Mouse (Mus musculus) spleen, adult 12 weeks (tissue): ENCODE data around the gene Zbtb7a.

ENCODE experiments used
- DNase-seq: peaks from one replicate; pipeline ENCODE4 v3.0.0; 2022; ENCODE audit warnings: low spot score

Gene Zbtb7a

DNA sequence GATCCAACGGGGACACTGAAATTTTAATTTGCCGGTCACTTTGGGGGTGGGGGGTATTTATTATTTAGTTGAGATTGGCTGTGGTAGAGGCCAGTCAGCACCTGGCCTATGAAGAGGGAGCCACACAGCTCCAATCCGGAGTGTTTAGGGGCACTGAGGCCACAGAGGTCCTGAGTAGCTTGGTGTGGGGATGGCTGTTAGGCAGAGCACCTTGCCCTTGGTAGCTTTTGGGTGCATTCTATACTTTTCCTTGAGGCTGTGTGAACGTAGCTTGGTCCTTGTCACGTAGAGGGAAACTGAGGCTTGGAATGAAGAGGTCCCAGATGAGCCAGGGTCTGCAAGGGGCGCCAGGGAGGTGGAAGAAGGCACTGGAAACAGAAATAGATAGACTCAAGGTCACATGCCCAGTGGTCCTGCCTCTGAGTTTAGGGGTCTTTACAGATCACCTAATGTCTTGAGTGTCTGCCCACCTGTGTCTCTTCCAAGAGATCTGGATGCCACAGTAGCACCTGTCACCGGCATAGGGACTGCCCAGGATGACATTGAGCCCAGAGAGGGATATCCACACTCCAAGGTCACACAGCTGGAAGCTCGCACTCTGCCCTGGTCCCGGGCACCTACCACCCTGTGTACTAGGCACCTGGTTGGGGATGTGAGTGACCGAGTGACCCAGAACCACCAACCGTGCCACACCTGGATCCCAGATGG, 4.0 kb downstream of the Zbtb7a start:
- no peak for DNase-seq

DNA sequence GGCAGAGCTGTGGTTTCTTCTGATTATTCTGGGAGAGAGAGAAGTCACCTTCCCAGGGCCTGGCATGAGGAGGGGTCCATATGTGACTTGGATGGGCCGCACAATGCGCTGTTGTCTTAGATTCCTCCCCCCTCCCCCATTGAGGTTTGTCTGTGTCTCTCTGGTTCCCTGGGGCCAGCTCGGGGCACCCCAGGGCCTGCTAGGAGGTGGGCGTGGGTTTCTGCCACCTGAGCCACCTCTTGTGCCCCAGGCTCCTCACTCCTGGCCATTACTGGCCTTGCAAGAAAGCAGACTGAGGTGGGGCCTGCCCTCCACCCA, 4.5 kb downstream of the Zbtb7a start:
- no peak for DNase-seq

DNA sequence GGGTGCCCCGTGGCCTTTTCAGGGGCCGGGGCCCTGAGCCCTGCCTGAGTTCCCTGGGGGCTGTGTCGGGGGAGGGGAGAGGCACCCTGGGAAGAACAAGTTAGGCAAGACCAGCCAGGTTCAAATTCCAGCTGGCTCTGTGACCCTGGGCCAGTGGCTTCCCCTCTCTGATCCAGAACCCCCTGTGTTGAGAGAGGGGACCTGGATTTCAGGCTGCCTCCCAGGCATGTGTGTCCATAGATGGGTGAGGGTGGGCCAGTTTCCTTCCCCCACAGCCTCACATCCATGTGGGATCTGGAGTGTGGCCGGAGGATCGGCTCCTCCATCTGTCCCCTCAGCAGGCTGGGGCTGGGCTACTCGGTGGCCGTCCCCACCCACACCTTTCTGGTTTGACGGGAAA, 5.0 kb downstream of the Zbtb7a start:
- no peak for DNase-seq

DNA sequence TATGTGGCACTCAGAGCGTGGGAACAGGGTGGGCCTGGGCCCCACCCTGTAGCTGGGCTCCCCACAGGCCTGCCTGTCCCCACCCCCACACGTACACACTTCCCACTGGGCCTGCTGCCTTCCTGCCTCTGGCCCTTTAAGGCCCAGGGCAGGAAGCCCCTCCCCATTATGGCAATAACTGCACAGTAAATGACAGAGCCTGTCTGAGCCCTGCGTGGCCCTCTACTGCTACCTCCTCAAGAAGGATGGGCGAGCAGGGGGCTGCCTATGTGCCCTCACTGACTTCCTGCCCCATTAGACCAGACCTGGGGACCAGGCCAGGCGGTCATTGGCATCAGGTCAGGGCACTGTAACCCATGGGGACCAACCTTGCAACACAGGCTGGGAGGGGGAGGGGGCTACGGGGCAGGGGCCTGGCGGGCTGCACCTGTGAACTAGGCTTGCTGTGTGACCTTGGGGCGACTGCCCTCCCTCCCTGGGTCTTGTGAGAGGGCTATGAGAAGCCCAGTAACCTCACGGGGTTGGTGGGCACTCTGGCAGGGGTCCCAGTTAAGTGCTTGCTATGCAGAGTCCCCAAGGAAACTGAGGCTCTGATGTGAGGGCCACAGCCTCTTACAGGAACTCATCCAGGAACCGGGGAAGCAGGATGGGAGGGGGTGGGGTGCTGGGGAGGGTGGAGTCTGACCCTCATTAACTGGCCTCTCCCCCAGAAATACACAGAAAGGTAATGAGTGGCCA, 5.9 kb downstream of the Zbtb7a start:
- DNase-seq: no peak

DNA sequence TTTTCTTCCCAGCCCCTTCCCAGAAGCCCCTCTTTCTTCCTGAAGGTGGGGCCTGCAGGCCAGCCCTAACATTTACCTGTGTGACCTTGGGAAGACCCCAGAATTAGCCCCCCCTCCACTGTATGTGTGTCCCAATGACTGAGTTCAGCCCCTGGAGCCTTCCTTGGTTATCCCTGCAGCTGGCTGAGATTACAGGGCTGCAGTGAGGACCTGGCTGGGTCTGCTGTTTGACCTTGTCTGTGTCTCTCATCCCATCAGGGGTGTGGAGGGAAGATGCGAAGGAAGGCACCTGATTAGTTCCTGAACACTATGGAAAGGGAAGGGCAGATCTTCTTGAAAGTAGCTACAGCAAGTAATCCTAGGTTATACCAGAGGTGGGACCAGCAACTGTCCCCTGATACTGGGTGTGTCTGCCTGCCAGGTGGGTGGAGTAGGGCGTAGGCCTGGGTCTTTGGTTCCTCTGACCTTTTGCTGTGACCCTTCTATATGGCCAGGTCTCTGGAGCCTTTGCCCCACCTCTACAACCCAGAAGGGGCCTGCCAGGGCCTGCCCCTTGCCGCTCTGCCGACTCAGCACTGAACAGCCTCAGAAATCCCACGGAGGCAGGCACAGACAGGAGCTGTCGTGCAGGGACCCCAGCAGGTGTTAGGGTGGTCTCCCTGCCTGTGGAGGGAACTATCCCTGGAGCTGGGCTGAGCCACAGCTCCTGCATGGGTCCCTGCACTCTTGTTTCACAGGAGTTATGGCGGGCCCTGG, 6.6 kb downstream of the Zbtb7a start:
- DNase-seq: no peak

DNA sequence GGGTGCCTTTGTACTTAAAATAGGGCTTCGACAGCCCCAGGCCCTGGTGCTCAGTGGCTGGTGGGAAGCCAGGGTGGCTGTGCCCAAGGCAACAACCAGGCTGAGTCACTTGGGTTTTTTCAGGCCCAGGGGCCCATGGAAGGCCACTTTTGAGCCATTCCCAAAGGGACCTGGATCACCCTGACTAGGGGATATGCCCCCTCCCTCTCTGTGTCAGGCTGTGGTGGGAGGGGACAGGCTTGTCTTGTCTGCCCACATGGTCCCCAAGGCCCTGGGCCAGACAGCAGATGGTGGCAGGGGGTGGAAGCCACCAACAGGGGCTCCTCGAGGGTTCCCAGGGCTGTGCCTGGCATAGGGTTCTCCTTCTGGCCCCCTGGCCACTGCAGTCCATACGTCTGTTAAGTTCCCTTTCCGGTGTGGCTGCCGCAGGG, 7.5 kb downstream of the Zbtb7a start:
- no peak for DNase-seq

DNA sequence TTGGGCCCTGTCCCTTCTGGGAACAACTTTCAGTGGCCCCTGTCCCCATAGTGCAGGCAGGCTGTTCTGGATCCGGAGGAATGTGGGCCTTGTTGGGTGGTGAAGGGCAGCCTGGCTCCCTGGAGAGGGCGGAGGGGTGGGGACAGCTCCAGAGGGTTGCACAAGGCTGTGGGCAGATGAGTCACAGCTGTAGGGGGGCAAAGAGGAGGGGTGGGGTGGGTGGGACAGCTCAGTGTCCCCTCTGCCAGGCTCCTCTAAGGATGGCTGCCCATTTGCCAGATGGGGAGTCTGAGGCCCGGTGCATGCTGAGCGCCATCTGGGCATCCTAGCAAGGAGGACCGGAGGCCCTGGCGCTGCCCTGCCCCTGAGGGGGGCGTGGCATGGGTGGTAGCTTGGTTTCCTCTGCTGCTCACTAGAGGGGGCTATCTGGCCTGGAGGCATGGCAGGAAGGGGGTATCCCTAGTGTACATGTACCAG, 8.2 kb downstream of the Zbtb7a start:
- no peak for DNase-seq

DNA sequence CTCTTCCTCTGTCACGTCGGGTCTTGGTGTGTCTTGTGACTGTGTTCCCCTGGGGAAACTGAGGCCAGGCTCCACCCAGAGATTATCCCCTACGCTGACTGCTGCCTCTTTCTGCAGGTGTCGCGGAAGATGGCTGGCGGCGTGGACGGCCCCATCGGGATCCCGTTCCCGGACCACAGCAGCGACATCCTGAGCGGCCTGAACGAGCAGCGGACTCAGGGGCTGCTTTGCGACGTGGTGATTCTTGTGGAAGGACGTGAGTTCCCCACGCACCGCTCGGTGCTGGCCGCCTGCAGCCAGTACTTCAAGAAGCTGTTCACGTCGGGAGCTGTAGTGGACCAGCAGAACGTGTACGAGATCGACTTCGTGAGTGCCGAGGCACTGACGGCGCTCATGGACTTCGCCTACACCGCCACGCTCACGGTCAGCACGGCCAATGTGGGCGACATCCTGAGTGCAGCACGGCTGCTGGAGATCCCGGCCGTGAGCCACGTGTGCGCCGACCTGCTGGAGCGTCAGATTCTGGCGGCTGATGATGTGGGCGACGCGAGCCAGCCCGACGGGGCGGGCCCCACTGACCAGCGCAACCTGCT, 8.9 kb downstream of the Zbtb7a start:
- no peak for DNase-seq

DNA sequence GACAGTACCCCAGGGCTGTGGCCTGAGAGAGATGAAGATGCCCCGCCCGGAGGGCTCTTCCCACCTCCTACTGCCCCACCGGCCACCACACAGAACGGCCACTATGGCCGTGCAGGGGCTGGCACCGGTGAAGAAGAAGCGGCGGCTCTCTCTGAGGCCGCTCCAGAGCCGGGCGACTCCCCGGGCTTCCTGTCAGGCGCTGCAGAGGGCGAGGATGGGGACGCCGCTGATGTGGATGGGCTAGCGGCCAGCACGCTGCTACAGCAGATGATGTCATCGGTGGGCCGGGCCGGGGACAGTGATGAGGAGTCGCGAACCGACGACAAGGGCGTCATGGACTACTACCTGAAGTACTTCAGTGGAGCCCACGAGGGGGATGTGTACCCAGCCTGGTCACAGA, 9.6 kb downstream of the Zbtb7a start:
- no peak for DNase-seq

DNA sequence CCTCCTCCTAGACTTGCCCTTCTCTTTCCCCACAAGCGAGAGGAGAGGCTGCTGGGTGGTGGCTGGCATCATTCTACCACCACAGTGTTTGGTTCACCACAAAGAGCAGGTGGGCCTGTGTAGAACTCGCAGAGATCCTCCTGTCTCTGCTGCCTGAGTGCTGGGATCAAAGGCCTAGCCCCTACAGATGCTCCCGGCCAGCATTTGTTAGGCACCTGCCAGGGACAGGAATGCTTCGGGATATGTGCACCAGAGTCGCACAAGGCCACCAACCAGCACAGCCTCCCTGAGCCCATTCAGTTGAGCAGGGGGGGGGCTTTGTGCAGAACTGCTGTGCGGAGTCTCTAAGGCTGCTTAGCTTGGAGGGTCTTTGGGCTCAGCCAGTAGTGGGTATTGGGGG, 10.3 kb downstream of the Zbtb7a start:
- DNase-seq: no peak

DNA sequence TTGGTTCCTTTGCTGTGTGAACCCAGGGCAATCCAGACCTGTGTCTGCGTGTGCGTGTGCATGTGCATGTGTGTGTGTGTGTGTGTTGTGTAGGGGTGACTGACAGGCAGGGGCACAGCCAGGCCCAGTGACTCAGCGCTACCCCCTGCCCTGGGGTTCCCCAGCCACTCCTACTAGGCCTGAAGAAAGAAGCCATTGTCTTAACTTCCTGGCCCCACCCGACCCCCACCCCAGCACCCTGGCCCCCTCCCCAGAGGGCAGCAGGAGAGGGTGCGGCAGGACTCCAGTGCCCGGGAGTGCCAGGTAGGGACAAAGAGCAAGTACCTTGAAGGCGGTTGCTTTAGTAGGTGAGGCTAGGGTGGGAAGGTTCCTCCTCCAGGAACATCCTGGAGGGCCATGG, 10.8 kb downstream of the Zbtb7a start:
- DNase-seq: no peak

DNA sequence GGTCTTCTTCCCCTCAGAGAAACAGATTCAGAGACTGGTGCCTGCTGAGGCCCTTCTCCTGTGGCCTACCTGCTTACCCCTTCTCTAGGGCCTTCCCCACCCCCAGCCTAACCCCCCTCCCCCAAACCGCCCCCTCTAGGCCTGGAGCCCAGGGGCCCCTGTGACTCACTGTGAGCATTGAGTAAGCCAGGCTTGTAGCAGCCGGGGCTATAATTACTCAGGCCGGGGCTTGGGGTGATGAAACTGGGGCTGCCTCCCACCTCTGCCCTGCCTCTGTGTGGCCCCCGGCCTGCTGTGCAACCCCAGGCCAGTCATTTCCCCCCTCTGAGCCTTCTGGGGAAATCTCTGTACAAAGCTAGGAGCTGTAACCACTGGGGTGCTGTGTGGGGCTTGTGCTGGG, 11.3 kb downstream of the Zbtb7a start:
- DNase-seq: no peak

DNA sequence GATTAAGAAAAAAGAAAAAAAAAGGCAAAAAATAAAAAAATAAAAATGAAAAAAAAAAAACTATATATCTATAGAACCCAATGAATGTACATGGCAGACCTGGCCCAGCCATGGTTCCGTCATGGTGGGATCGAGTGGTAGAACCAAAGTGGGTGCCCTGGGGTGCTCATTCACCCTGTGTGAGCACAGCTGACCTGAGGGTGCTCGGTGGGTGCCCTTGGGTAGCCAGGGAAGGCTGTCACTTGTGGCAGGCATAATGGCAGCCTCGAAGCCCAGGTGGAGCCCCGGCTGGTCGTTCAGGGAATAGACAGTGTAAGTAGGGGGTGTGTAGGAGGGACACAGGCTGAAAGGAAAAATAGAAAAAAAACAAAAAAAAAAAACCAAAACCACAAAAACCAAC, 16.2 kb downstream of the Zbtb7a start:
- DNase-seq: no peak

DNA sequence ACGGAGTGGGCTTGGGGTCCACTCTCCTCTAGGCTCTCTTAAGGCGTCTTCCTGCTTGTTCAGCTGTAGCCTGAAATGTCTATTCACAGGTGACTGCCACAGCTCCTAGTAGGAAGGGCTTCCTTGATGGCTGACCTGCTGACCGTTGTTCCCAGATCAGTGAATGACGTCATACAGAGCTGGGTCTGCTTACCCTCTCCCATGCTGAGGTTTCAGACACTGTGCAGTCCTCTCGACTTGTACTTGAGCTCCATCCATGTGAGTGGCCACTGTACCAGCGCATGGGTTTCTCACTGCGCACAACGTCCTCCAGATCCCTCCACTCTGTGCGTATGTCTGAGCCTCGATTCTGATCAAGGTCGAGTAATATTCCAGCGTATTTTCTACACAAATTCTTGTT, 17.6 kb downstream of the Zbtb7a start:
- DNase-seq: no peak

DNA sequence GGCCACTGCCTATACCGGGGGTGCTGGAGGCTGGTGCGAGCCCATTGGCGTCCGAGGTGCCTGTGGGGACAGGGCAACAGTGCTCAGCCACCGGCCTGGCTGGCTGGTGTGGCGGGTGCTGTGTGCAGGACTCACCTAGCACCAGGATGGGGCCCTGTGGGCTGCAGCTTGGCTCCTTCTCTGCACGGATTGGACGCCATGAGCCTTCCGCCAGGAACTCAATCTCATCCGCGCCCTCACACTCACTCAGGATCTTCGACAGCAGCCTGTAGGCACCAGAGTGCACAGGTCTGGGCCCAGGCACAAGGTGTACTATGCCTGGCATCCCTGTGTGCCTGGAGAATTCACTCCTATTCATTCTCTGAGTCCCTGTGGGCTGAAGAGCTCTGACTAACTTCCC, 19.3 kb downstream of the Zbtb7a start:
- no peak for DNase-seq

DNA sequence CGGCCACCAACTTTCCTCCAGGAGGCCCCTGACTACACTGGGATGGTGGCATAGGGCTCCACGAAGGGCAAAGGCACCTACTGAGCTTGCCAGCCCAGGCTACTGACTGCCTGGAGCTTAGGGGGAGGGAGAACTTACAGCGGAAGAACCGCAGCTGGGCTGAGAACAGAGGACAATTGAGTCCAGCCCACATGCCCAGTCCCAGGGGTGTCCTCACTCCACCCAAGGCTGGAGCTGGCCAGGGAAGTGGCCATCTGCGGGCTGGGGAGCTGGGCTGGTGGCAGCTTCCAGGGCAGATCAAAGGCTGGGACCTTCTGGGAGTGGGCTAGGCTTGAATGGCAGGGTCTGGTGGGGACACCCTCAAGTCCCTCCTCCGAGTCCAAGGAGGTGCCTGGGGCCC, 19.7 kb downstream of the Zbtb7a start:
- DNase-seq: no peak

DNA sequence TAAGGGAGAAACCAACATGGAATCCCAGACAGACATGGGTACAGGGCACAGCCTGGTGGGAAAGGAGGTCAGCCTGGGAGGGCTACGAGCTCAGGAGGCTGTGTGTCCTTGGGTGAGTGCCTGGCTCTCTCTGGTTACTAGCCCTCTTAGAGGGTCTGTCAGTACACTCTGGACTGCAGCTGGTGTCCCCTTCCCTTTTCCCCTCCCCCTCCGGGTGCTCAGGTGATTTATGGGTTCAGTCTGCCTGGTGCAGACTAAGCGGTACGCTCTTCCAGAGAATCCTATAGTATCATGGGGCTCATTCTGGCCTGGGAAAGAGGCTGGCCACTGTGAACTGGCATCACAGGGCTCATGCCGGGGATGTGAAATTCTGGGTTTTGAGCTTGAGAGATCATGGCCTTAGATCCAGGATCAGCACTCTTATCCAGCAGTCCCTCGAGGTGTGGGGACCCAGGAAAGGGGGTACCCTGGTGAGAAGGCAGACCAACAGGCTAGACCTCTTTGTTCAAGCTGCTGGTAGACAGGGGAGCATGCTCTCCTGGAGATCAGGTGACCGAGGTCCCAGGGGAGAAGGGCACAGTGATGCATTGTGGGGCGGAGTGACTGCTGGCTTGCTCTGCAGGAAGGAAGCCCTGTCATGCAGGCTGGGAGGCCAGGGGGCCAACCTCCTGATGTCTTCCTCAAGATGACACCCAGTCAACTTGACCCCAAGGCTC, 26.7 kb downstream of the Zbtb7a start:
- DNase-seq: peak; percentile 68

DNA sequence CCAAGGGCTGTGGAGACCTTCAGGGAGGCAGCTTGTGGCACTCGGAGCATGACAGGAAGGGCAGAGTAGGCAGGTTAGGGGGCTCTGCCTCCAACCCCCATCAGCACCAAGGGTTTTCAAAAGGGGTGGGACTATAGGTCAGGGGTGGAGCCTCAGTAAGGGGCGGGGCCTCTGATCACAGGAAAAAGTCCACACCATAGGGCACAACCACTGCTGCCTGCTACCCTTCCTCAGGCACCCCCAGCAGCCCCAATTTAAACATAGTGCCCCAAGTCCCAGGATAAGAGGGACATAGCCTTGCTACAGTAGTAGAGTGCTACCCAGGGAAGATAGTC, 27.3 kb downstream of the Zbtb7a start:
- DNase-seq: no peak

DNA sequence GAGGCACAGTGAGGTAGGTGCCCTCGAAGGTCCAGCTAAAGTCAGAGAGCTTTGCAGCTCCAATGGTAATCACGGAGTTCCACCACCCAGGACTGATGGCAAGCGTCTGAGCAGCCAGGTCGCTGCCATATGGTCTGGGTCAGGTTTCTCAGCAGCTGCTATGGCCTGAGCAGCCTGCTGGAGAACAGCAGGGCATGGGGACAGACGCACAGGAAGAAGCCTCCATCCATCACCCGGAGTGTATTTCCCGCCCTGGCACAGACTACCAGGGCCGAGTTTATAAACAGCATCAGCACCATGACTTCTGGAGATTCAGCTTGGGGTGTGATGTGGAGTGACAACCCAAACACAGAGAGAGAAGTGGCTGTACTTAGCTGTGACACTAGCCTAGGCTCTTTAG, 30.1 kb downstream of the Zbtb7a start:
- DNase-seq: no peak

DNA sequence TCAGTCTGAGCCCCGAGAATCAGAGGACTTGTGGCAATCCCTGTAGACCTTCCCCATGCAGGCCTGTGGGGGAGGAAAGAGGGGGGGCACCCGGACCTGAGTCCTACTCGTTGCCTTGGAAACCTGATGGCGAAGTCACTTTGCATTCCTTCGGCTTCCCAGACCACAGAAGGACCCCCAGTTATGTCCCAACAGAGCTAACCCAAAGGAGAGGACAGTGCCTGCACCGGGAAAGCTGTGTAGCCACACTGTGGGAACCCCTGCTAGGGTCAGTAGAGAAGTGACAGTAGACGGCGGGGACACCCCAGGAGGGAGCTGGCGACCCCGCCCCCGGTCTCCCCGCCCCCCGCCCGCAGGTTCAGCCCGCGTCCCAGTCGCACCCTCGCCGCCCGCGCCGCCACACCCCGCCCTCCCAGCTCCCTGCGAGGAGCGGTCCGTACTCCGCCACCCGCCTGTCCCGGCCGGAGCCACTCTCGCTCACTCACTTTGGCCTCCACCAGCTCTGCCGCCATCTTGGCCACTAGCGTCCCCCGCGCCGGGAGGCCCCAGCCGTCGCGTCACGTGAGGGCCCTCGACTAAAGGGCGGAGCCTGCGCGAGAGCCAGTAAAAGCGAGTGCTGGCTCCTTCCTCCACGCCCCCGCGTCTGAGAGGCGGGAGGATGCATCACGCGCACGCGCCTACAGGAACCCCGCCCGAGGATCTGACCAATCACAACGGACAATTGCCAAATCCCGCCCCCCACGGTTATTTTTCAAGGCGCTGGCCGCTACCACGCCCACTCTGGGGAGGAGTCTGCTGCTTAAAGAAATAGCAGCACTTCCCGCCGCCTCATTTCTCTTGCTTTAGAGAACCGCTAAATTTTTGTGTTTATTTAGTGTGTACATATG, 32.4 kb downstream of the Zbtb7a start, which contains the start of gene Pias4:
TSS of gene Pias4 (minus strand) at position 724 of the 887 bp plus-strand sequence.
- DNase-seq: peak; percentile 100

DNA sequence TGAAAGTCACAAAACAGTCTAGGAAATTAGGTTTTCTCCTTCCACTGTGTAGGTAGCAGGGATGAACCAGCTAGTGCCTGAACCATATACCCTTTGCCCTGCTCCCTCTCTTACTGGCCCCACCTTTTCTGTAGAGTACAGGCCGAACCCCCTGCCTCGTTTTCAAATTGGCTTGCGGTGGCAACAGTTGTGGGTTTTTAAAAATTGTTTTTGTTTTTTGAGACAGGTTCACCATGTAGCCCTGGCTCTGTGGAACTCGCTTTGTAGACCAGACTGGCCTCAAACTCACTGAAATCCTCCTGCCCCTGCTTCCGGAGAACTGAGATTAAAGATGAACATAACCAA, 33.0 kb downstream of the Zbtb7a start:
- DNase-seq: no peak
